Mouse (Mus musculus): Measurements from ENCODE around the gene Trdn. TPM values are rescaled to one million over a fixed set of nuclear protein-coding genes. Genes with fewer than 3 reads are reported as not detected.

Gene Trdn
- total RNA-seq (2023): not detected

GRCm38 (mm10) chr10:33080254-33080653, at the start of gene Trdn:
Gene Trdn (plus strand): TSS chr10:33080554.

Other genes starting within 250 kb of the Trdn start
- gene Nkain2, start 190.1 kb upstream of the Trdn start, total RNA-seq (2023): not detected